Mouse (Mus musculus) cerebellum, adult 2 months (tissue): Measurements from ENCODE around the gene Smtn. TPM values are rescaled to one million over a fixed set of nuclear protein-coding genes. Genes with fewer than 3 reads are reported as not detected.

Source experiments
- DNase-seq, 2 experiments: peaks; one replicate each; pipeline ENCODE4 v3.0.0; 2021
- H3K27ac ChIP-seq: fragments of 200-500 bp; 2 replicates; pipeline ENCODE4 v1.5.1; 2012; ENCODE audit warnings: low read length, control low read depth, inconsistent platforms; ENCODE audit not compliant: insufficient read depth
- H3K27me3 ChIP-seq: fragments of 200-500 bp; 2 replicates; pipeline ENCODE4 v1.6.1; 2012; ENCODE audit warnings: inconsistent platforms, mild to moderate bottlenecking, low read length, moderate library complexity; ENCODE audit not compliant: control insufficient read depth, insufficient read depth
- H3K4me1 ChIP-seq: fragments of 200-500 bp; 2 replicates; pipeline ENCODE4 v1.6.1; 2011; ENCODE audit warnings: low read length; ENCODE audit not compliant: control insufficient read depth, insufficient read depth
- H3K4me3 ChIP-seq: fragments of 200-500 bp; replicated peaks from 2 replicates; pipeline ENCODE3; 2011; ENCODE audit warnings: mild to moderate bottlenecking, low read depth, low read length, control low read depth; ENCODE audit not compliant: insufficient read depth
- CTCF ChIP-seq: fragments of 200-500 bp; IDR thresholded peaks from 2 replicates; pipeline ENCODE4 v1.5.1; 2011; ENCODE audit warnings: low read depth, mild to moderate bottlenecking, control low read depth, low read length, moderate library complexity, borderline replicate concordance; ENCODE audit not compliant: insufficient read depth
- POLR2A ChIP-seq: fragments of 200-500 bp; IDR thresholded peaks from 2 replicates; pipeline ENCODE4 v1.6.1; 2011; ENCODE audit warnings: low read length, control low read depth, borderline replicate concordance; ENCODE audit not compliant: insufficient read depth
- WGBS: fragments of 180-500 bp; shearing (Covaris S2); methylation state at CpG from one replicate; pipeline ENCODE4 v1.1.7; 2018; 5-methylcytosine and 5-hydroxymethylcytosine counted together
- polyA plus RNA-seq: library from polyadenylated mRNA; depleted of rRNA; stranded (reverse); fragments of >200 nt; gene quantifications from 2 replicates; pipeline ENCODE4 v1.2.3, GENCODE M21; 2012

Smtn gene
- polyA plus RNA-seq, 1 experiment, result 6.1 TPM

GRCm38 (mm10) chr11:3575238-3575637 lies 34.8 kb upstream of the Smtn start:
- 64% methylated on average over 3 of the region's 3 CpGs for WGBS
- DNase-seq, result peak in 1 of 2 experiments; percentile 4
- Histone ChIP-seq H3K4me1 (no peaks in the 10 kb centered on the region), H3K27me3 (no peaks in the 10 kb centered on the region), H3K4me3 (no peak overlapping the region), H3K27ac (no peak overlapping the region)
- TF ChIP-seq CTCF, result no peak
- TF ChIP-seq POLR2A, result no peak

DNA sequence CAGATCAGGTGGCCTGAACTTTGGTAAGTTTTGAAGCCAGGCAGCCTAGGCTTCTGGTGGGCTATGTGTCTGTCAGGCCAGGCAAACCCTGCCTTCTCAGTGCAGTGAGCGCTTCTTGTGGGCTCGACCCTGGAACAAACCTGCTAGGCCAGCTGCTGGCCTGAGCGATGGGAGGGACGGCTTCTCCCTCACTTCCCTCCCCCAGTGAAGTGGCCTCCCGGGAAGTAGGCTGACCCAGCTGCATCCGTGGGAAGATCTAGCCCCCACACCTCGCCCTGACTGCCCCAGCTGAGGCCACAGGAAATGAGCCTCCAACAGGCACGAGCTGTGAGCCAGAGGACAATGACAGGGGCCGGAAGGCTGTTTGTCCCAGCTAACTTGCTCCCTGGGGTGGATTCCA lies 32.7 kb upstream of the Smtn start:
- Histone ChIP-seq H3K4me3 (no peak overlapping the region), H3K27ac (no peak overlapping the region), H3K27me3 (no peaks in the 10 kb centered on the region), H3K4me1 (no peaks in the 10 kb centered on the region)
- 22% methylated on average over 9 of the region's 9 CpGs for WGBS
- DNase-seq, result no peak
- TF ChIP-seq POLR2A (no peak), CTCF (no peak)

GRCm38 (mm10) chr11:3572181-3572580 lies 31.8 kb upstream of the Smtn start:
- no peaks in the 10 kb centered on the region for H3K4me1 ChIP-seq
- no peak for TF ChIP-seq POLR2A
- TF ChIP-seq CTCF, result no peak
- H3K27ac ChIP-seq, result no peak overlapping the region
- DNase-seq, result no peak
- no peak overlapping the region for H3K4me3 ChIP-seq
- H3K27me3 ChIP-seq, result no peaks in the 10 kb centered on the region
- 92% methylated on average over 6 of the region's 6 CpGs for WGBS

- Histone ChIP-seq H3K4me1 (no peaks in the 10 kb centered on the region), H3K4me3 (no peak overlapping the region), H3K27ac (no peak overlapping the region), H3K27me3 (no peaks in the 10 kb centered on the region)
- TF ChIP-seq POLR2A, result no peak
- no peak for TF ChIP-seq CTCF
- no peak for DNase-seq
- 83% methylated on average over 8 of the region's 8 CpGs for WGBS
Measured at GRCm38 (mm10) chr11:3570321-3570720, 29.9 kb upstream of the Smtn start.

DNA sequence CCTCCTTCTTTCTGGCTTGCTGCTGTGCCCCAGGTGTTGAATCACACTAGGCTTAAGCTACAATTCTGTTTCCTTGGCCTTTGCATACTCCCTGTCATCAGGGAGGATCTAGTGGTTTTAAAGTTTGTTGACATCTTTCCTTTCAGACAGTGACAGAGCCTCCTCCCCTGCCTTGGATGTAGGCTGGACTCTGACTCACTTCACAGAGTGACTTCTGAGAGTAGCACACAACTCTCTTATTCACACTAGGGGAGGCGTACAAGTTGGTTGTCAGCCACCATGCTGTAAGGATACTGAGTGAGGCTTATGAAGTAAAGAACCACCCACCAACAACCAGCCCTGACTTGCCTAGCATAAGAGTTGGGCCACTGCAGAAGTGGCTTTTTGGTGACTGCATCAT lies 27.5 kb upstream of the Smtn start:
- no peaks in the 10 kb centered on the region for H3K27me3 ChIP-seq
- H3K4me1 ChIP-seq, result no peaks in the 10 kb centered on the region
- 89% methylated on average over 1 of the region's 1 CpGs for WGBS
- no peak for DNase-seq
- no peak overlapping the region for H3K4me3 ChIP-seq
- no peak for TF ChIP-seq POLR2A
- H3K27ac ChIP-seq, result no peak overlapping the region

DNA sequence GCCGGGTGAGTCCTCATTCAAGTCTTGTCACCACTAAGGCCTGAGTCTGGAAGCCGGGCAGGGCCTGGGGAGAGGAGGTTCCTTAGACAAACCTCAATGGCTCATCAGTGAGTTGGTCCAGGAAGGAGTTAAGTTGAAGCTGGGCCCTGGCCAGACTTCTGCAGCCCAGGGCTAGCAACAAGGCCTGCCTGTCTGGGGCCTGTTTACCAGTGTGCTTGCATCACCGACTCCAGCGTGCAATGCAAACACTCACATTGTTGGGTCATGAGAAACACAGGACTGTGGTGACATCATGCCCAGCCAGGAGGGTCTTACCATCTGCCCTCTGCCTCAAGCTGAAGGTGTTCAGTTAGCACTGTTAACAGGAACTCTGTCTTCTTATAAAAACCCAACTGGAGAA lies 25.6 kb upstream of the Smtn start:
- Histone ChIP-seq H3K27me3 (no peaks in the 10 kb centered on the region), H3K4me1 (no peaks in the 10 kb centered on the region), H3K4me3 (no peak overlapping the region), H3K27ac (no peak overlapping the region)
- no peak for DNase-seq
- WGBS, result 63% methylated on average over 4 of the region's 4 CpGs
- TF ChIP-seq POLR2A (no peak), CTCF (no peak)

DNA sequence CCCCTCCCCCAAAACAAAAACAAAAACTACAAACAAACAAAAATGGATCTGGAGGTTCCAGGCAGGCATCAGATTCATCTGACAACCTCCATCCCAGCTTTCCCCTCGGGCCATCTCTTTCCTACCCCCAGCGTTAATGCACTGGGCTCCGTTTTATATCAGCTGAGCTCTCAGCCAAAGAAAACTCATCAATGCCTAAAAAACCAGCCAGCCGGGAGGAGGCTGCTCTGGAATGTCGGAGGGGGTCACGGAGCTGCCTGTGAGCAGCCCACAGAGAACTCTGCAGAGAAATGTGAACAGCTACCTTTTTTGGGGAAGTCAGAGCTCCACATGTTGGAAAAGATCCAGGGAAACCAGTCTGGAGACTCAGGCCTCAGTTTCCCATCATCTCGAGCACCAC lies 24.0 kb upstream of the Smtn start:
- Histone ChIP-seq H3K4me1 (no peaks in the 10 kb centered on the region), H3K4me3 (no peak overlapping the region), H3K27ac (no peak overlapping the region), H3K27me3 (no peaks in the 10 kb centered on the region)
- DNase-seq, result no peak
- WGBS, result 48% methylated on average over 7 of the region's 7 CpGs
- no peak for TF ChIP-seq CTCF

GRCm38 (mm10) chr11:3563853-3564252 lies 23.4 kb upstream of the Smtn start:
- 90% methylated on average over 6 of the region's 6 CpGs for WGBS
- H3K27me3 ChIP-seq, result no peaks in the 10 kb centered on the region

More at GRCm38 (mm10) chr11:3563853-3564252, 23.4 kb upstream of the Smtn start:
- Histone ChIP-seq H3K4me1 (no peaks in the 10 kb centered on the region), H3K4me3 (no peak overlapping the region), H3K27ac (no peak overlapping the region)
- TF ChIP-seq CTCF (no peak), POLR2A (no peak)
- no peak for DNase-seq
